Mouse (Mus musculus) forebrain, postnatal 0 days (tissue): ENCODE measurements around the gene Cyb5rl. TPM values are rescaled to one million over a fixed set of nuclear protein-coding genes. Genes with fewer than 3 reads are reported as not detected.

Experiments
- ATAC-seq: fragments of 200-750 bp; cut with Nextera tagmentation; 2 replicates; pipeline ENCODE4 v1.8.0; 2017; ENCODE audit warnings: mild to moderate bottlenecking, moderate library complexity
- DNase-seq: peaks from one replicate; pipeline ENCODE4 v3.0.0-alpha.2; 2015
- H3K27ac ChIP-seq: fragments of 300-500 bp; sonication (generic); 2 replicates; pipeline ENCODE4 v1.5.1; 2014; ENCODE audit warnings: low read depth, mild to moderate bottlenecking, antibody characterized with exemption, low read length, moderate library complexity, mixed read lengths
- H3K27me3 ChIP-seq: fragments of 300-500 bp; sonication (generic); 2 replicates; pipeline ENCODE4 v1.6.1; 2014; ENCODE audit warnings: mild to moderate bottlenecking, low read length, mixed read lengths; ENCODE audit not compliant: insufficient read depth
- H3K36me3 ChIP-seq: fragments of 300-500 bp; sonication (generic); 2 replicates; pipeline ENCODE4 v1.6.1; 2014; ENCODE audit warnings: mild to moderate bottlenecking, moderate library complexity; ENCODE audit not compliant: insufficient read depth
- H3K4me1 ChIP-seq: fragments of 300-500 bp; sonication (generic); 2 replicates; pipeline ENCODE4 v1.6.1; 2014; ENCODE audit warnings: antibody characterized with exemption; ENCODE audit not compliant: insufficient read depth
- H3K4me2 ChIP-seq: fragments of 300-500 bp; sonication (generic); 2 replicates; pipeline ENCODE4 v1.6.1; 2014; ENCODE audit warnings: low read depth, mild to moderate bottlenecking, moderate library complexity
- H3K4me3 ChIP-seq: fragments of 300-500 bp; sonication (generic); 2 replicates; pipeline ENCODE4 v1.5.1; 2014; ENCODE audit warnings: low read depth, low read length, mixed read lengths
- H3K9ac ChIP-seq: fragments of 300-500 bp; sonication (generic); 2 replicates; pipeline ENCODE4 v1.6.1; 2014; ENCODE audit warnings: mild to moderate bottlenecking
- H3K9me3 ChIP-seq: fragments of 300-500 bp; sonication (generic); 2 replicates; pipeline ENCODE4 v1.6.1; 2016; ENCODE audit warnings: low read length
- CTCF ChIP-seq: sonication (generic); IDR thresholded peaks from 2 replicates; pipeline ENCODE4 v1.5.1; 2016; ENCODE audit warnings: antibody characterized with exemption, control low read depth, low read depth
- WGBS: fragments of 180-500 bp; shearing (Covaris S2); extraction: QIAGEN DNeasy Blood & Tissue Kit; methylation state at CpG from one replicate; pipeline ENCODE4 v1.1.7; 2014; 5-methylcytosine and 5-hydroxymethylcytosine counted together
- polyA plus RNA-seq: library from polyadenylated mRNA; unstranded; fragments of >200 nt; fragmentation: Nextera tagmentation; extraction: Ambion mirVana; gene quantifications from 2 replicates; pipeline ENCODE4 v1.2.1, GENCODE M21; 2015
- total RNA-seq: library from RNA; depleted of rRNA; stranded (reverse); fragments of >200 nt; gene quantifications from 2 replicates; pipeline ENCODE4 v1.2.3, GENCODE M21; 2014; rRNA removed

The Cyb5rl gene
- total and polyA plus RNA-seq, 2 experiments from 2014 or later, result 4.5 to 4.6 TPM

DNA sequence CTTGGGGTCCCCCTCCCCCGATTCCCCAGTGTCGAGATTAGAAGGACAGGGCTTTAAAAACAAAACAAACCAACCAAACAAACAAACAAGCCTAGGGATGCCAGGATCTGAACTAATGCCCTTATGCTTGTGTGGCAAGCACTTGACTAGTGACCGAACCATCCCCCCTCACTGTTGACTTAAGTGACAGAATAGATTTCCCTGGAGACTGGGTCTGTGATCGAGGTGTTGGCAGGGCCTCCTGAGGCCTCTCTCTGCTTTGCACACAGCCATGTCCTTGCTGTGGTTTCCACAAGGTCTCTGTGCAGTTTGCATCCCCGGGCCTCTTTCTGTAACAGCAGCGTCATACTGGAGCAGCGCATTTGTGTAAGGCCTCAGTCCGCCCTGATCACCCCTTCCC is 62.6 kb downstream of the Cyb5rl start:
- Histone ChIP-seq H3K27me3 (no peaks in the 10 kb centered on the region), H3K27ac (no peak overlapping the region), H3K36me3 (no peaks in the 10 kb centered on the region), H3K4me1 (no peaks in the 10 kb centered on the region), H3K9ac (no peak overlapping the region), H3K9me3 (no peaks in the 10 kb centered on the region), H3K4me3 (no peak overlapping the region), H3K4me2 (no peak overlapping the region)
- no peak for TF ChIP-seq CTCF
- DNase-seq, result no peak
- 81% methylated on average over 8 of the region's 8 CpGs for WGBS
- no peak for ATAC-seq

DNA sequence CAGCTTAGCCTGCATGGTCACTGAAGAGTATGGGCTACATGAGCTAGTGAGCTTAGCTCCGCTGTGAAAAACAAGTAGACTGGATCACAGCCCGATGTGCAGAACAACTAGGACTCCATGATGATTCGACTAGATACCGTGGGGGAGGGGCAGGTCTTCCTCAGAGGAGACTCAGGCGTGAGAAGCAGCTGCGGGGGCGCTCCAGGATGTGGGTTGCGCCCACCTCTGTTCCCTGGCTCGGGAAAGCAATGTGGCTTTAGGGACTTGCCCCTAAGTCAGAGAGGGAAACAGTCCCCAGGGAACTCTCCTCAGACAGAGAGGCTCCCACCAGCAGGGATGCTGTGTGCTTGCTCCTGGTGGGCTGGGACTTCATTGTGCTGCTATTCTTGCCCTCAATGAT is 63.7 kb downstream of the Cyb5rl start:
- no peak for TF ChIP-seq CTCF
- DNase-seq, result no peak
- Histone ChIP-seq H3K4me2 (no peak overlapping the region), H3K9ac (no peak overlapping the region), H3K4me1 (no peaks in the 10 kb centered on the region), H3K9me3 (no peaks in the 10 kb centered on the region), H3K27ac (no peak overlapping the region), H3K4me3 (no peak overlapping the region), H3K36me3 (no peaks in the 10 kb centered on the region), H3K27me3 (no peaks in the 10 kb centered on the region)
- no peak for ATAC-seq
- 30% methylated on average over 9 of the region's 9 CpGs for WGBS

- no peak for TF ChIP-seq CTCF
- Histone ChIP-seq H3K27me3 (no peaks in the 10 kb centered on the region), H3K9me3 (no peaks in the 10 kb centered on the region), H3K4me3 (no peak overlapping the region), H3K9ac (no peak overlapping the region), H3K4me2 (no peak overlapping the region), H3K4me1 (0 out of 2 replicates have a peak, but pooled peaks cover 1% of the 10 kb centered on the region), H3K27ac (no peak overlapping the region), H3K36me3 (no peaks in the 10 kb centered on the region)
- no peak for ATAC-seq
- no peak for DNase-seq
- WGBS, result 96% methylated on average over 3 of the region's 3 CpGs
Observed at GRCm38 (mm10) chr4:107134891-107135290, 68.1 kb downstream of the Cyb5rl start.

- H3K4me1 ChIP-seq, result 0 out of 2 replicates have a peak, but pooled peaks cover 3% of the 10 kb centered on the region
- no peak overlapping the region for H3K4me3 ChIP-seq
- no peak for TF ChIP-seq CTCF
- ATAC-seq (no peak), DNase-seq (no peak)
- H3K27me3 ChIP-seq, result no peaks in the 10 kb centered on the region
- 76% methylated on average over 5 of the region's 5 CpGs for WGBS
- H3K9me3 ChIP-seq, result no peaks in the 10 kb centered on the region
- H3K9ac ChIP-seq, result no peak overlapping the region
- no peaks in the 10 kb centered on the region for H3K36me3 ChIP-seq
- H3K4me2 ChIP-seq, result no peak overlapping the region
- H3K27ac ChIP-seq, result no peak overlapping the region
Observed at GRCm38 (mm10) chr4:107135663-107136062, 68.9 kb downstream of the Cyb5rl start.

DNA sequence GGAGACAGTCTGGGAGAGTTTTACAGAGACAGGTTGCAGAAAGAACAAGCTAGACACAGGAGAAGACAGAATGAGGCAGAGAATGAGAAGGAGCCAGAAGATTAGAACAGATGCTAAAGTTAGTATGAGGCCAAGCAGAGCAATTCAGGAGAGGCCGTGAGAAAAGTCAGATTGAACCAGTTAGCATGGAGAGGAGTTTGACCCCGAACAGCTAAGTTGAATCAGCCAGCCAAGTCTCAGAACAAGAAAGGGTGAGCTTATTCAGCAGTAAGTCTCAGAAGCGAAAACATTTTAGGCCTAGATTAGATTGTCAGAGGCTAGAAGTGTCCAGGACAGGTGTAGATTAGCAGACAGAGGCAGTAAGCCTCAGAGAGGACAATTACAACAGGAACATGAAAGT is 69.7 kb downstream of the Cyb5rl start:
- no peak overlapping the region for H3K4me2 ChIP-seq
- 0 out of 2 replicates have a peak, but pooled peaks cover 3% of the 10 kb centered on the region for H3K4me1 ChIP-seq
- DNase-seq (no peak), ATAC-seq (no peak)
- H3K9me3 ChIP-seq, result no peaks in the 10 kb centered on the region
- TF ChIP-seq CTCF, result no peak
- WGBS, result 59% methylated on average over 3 of the region's 3 CpGs
- no peak overlapping the region for H3K9ac ChIP-seq
- H3K27ac ChIP-seq, result no peak overlapping the region
- no peaks in the 10 kb centered on the region for H3K36me3 ChIP-seq
- H3K27me3 ChIP-seq, result no peaks in the 10 kb centered on the region
- H3K4me3 ChIP-seq, result no peak overlapping the region

Other genes starting within 250 kb of the Cyb5rl start
- gene Ssbp3, start 156.3 kb upstream of the Cyb5rl start, total RNA-seq, result 113 and 137 TPM in 2 replicates
- 103 and 117 TPM in 2 replicates for gene Ssbp3, start 156.3 kb upstream of the Cyb5rl start, polyA plus RNA-seq
- gene Mrpl37, start 120 bp upstream of the Cyb5rl start, total RNA-seq, result 43.8 and 48.5 TPM in 2 replicates
- gene Mrpl37, start 120 bp upstream of the Cyb5rl start, polyA plus RNA-seq, result 73.3 and 80.4 TPM in 2 replicates
- not detected in 2 replicates for gene Cdcp2, start 29.9 kb downstream of the Cyb5rl start, total RNA-seq
- gene Cdcp2, start 29.9 kb downstream of the Cyb5rl start, polyA plus RNA-seq, result 0.09 TPM in 1 of 2 replicates, not detected in the other
- gene Tmem59, start 111.4 kb downstream of the Cyb5rl start, total RNA-seq, result 126 and 134 TPM in 2 replicates
- gene Tmem59, start 111.4 kb downstream of the Cyb5rl start, polyA plus RNA-seq, result 361 and 363 TPM in 2 replicates
- 13.4 and 22.3 TPM in 2 replicates for gene Tceanc2, start 112.1 kb downstream of the Cyb5rl start, total RNA-seq
- gene Tceanc2, start 112.1 kb downstream of the Cyb5rl start, polyA plus RNA-seq, result 26.5 and 35.4 TPM in 2 replicates
- gene Ldlrad1, start 142.2 kb downstream of the Cyb5rl start, total RNA-seq, result 0.69 TPM in 1 of 2 replicates, not detected in the other
- gene Ldlrad1, start 142.2 kb downstream of the Cyb5rl start, polyA plus RNA-seq, result not detected in 2 replicates
- 12.4 and 14.7 TPM in 2 replicates for gene Lrrc42, start 186.5 kb downstream of the Cyb5rl start, total RNA-seq
- gene Lrrc42, start 186.5 kb downstream of the Cyb5rl start, polyA plus RNA-seq, result 27.9 and 36.4 TPM in 2 replicates
- 17.9 and 20.4 TPM in 2 replicates for gene Hspb11, start 186.6 kb downstream of the Cyb5rl start, total RNA-seq
- gene Hspb11, start 186.6 kb downstream of the Cyb5rl start, polyA plus RNA-seq, result 40.5 and 43.8 TPM in 2 replicates
- gene Dio1, start 240.2 kb downstream of the Cyb5rl start, total RNA-seq, result not detected in 2 replicates
- gene Dio1, start 240.2 kb downstream of the Cyb5rl start, polyA plus RNA-seq, result not detected in 2 replicates
- 47.6 and 65.3 TPM in 2 replicates for gene Yipf1, start 247.4 kb downstream of the Cyb5rl start, total RNA-seq
- gene Yipf1, start 247.4 kb downstream of the Cyb5rl start, polyA plus RNA-seq, result 60.2 and 61.5 TPM in 2 replicates